Mouse (Mus musculus): ENCODE measurements around the gene Commd2. TPM values are rescaled to one million over a fixed set of nuclear protein-coding genes. Genes with fewer than 3 reads are reported as not detected.

The Commd2 gene
- polyA plus RNA-seq, 1 experiment from 2014 or later = 43.8 TPM

- Histone ChIP-seq H3K4me2 (no peak overlapping the region), H3K27ac (replicated peaks) (no peak overlapping the region), H3K4me1 (0 out of 2 replicates have a peak, but pooled peaks cover 4% of the 10 kb centered on the region), H3K36me3 (no peaks in the 10 kb centered on the region), H3K9me3 (no peaks in the 10 kb centered on the region), H3K27me3 (replicated peaks) (no peaks in the 10 kb centered on the region), H3K4me3 (no peak overlapping the region), H3K9ac (0 out of 2 replicates have a peak overlapping the region, but pooled peaks have one; percentile 7)
- ATAC-seq (ENCODE audit: extremely low read depth, insufficient number of reproducible peaks, low FRiP score, low TSS enrichment) = no peak
- 15% methylated on average over 6 of the region's 6 CpGs for WGBS
Measured at GRCm38 (mm10) chr3:57663731-57664130, 12.2 kb upstream of the Commd2 start.

DNA sequence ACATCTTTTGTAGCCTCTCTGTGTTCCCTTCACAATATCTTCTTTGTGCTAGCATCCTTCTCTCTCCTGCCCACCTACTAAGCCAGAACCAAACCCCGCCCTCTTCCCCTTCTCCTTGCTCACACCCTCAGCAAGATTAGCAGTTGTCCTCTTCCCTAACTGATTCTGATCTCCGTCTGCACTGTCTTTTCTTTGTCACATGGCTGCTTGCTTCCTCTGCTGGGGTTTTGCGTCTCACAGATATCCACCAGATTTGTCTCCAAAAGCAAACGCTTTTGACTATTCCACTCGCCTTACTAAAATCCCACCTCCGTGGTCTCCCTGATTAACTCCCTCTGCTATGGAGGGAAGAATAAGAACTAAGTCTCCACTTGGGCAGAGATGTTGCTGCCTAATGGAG is 7.1 kb upstream of the Commd2 start:
- ATAC-seq (ENCODE audit: extremely low read depth, insufficient number of reproducible peaks, low FRiP score, low TSS enrichment) = no peak

DNA sequence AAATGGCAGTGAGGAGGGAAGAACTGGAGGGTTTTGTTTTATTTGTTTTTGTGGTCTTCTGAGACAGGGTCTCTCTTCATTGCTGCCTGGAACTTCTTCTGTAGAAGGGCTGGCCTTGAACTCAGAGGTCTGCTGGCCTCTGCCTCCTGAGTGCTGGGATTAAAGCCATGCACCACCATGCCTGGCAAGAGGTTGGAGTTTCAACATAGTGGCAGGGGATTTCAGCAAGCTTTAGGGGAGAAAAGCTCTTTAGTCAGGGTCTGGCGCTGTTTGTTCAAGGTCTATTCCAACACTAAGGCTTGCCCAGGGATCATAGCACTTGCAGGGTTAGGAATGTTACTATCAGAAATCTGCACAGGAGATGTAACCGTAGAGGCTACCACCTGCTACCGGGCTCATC is 2.1 kb upstream of the Commd2 start:
- no peak overlapping the region for H3K27ac ChIP-seq (replicated peaks)
- no peak overlapping the region for H3K4me2 ChIP-seq
- 71% methylated on average over 3 of the region's 3 CpGs for WGBS
- H3K9ac ChIP-seq = no peak overlapping the region
- H3K36me3 ChIP-seq = peaks cover 10% of the 10 kb centered on the region
- H3K9me3 ChIP-seq = no peaks in the 10 kb centered on the region
- H3K27me3 ChIP-seq (replicated peaks) = no peaks in the 10 kb centered on the region
- H3K4me1 ChIP-seq = peaks cover 6% of the 10 kb centered on the region
- ATAC-seq (ENCODE audit: extremely low read depth, insufficient number of reproducible peaks, low FRiP score, low TSS enrichment) = no peak
- H3K4me3 ChIP-seq = no peak overlapping the region

More for the DNA sequence above, 7.1 kb upstream of the Commd2 start:
- Histone ChIP-seq H3K9ac (no peak overlapping the region), H3K4me3 (no peak overlapping the region), H3K36me3 (no peaks in the 10 kb centered on the region), H3K9me3 (no peaks in the 10 kb centered on the region), H3K4me1 (no peaks in the 10 kb centered on the region), H3K27me3 (replicated peaks) (no peaks in the 10 kb centered on the region), H3K4me2 (no peak overlapping the region), H3K27ac (replicated peaks) (no peak overlapping the region)
- 52% methylated on average over 6 of the region's 6 CpGs for WGBS

DNA sequence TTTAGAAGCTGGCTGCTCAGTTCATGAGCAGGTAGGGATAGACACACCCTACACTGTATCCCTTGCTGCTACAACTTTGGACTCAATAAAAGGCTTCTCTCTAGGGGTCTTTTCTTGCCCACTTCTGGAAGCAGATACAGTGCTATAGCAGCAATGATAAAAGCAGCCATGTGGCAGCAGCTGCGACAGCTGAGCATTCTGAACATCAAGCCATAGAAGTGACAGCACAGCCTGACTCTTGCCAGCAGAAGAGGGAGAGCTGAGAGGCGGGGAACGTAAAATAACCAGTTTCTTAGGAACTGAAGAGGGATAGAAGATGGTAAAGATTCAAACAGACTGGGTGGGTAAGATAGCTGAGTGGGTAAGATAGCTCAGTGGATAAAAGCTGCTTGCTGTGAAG is 970 bp upstream of the Commd2 start:
- Histone ChIP-seq H3K4me3 (no peak overlapping the region), H3K27ac (replicated peaks) (no peak overlapping the region), H3K9me3 (no peaks in the 10 kb centered on the region), H3K4me2 (no peak overlapping the region), H3K9ac (no peak overlapping the region), H3K27me3 (replicated peaks) (no peaks in the 10 kb centered on the region), H3K36me3 (peaks cover 13% of the 10 kb centered on the region), H3K4me1 (peaks cover 6% of the 10 kb centered on the region)
- no peak for ATAC-seq (ENCODE audit: extremely low read depth, insufficient number of reproducible peaks, low FRiP score, low TSS enrichment)
- 76% methylated on average over 3 of the region's 3 CpGs for WGBS

DNA sequence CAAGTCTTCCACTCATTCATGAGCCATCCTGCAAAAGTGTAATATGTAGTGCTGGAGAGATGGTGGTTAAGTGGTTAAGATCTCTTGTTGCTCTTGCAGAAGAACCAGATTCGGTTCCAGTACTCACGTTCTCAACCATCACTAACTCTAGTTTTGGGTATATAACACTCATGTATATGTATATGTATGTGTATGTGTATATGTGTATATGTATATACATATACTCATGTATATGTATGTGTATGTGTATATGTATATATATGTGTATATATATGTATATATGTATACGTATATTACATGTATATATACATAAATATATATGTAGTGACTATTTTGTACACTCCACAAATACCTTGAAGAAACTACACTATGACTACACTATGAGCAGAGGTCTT is 347 bp upstream of the Commd2 start:
- 65% methylated on average over 3 of the region's 3 CpGs for WGBS
- Histone ChIP-seq H3K4me3 (peak overlapping the region; percentile 87), H3K9ac (peak overlapping the region; percentile 94), H3K4me1 (peaks cover 6% of the 10 kb centered on the region), H3K4me2 (peak overlapping the region; percentile 78), H3K9me3 (no peaks in the 10 kb centered on the region), H3K27me3 (replicated peaks) (no peaks in the 10 kb centered on the region), H3K36me3 (peaks cover 16% of the 10 kb centered on the region), H3K27ac (replicated peaks) (no peak overlapping the region)
- no peak for ATAC-seq (ENCODE audit: extremely low read depth, insufficient number of reproducible peaks, low FRiP score, low TSS enrichment)

DNA sequence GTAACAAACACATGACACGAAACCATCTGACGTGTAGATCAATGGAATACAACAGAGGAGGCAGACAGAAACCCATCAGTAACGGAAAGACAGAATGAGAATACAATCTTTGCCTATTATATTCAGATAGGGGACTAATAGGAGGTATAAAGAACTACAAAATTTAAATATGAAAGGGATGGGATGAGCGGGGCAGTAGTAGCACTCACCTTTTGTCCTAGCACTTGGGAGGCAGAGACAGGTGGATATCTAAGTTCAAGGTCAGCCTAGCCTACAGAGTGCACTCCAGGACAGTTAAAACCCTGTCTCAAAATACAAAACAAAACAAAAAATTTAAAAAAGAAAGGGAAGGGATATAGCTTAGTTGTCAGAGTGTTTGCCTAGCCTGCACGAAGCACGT is 8.3 kb downstream of the Commd2 start:
- Histone ChIP-seq H3K27me3 (replicated peaks) (no peaks in the 10 kb centered on the region), H3K4me2 (no peak overlapping the region), H3K9me3 (no peaks in the 10 kb centered on the region), H3K4me3 (no peak overlapping the region), H3K36me3 (peaks cover 33% of the 10 kb centered on the region), H3K9ac (no peak overlapping the region), H3K4me1 (no peaks in the 10 kb centered on the region), H3K27ac (replicated peaks) (no peak overlapping the region)
- ATAC-seq (ENCODE audit: extremely low read depth, insufficient number of reproducible peaks, low FRiP score, low TSS enrichment) = no peak
- 87% methylated on average over 6 of the region's 6 CpGs for WGBS

DNA sequence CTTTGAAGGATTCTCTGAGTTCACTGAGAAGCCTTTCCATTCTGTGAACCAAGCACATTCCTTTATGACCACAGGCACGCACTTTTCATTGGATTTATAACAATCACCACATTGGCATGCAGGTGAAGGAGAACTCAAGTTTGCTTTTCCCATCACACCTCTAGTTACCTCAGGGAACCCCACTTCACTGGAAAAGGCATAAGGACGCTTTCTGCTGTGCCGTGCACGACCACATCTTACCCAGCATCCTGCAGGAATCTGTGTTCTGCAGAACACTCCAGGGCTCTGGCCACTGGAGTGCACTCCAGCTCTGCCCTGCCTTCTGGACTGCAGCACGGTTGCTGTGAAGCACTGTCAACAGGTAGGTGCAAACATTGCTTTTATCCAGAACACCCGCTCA is 13.9 kb downstream of the Commd2 start:
- Histone ChIP-seq H3K9ac (no peak overlapping the region), H3K4me3 (no peak overlapping the region), H3K27me3 (replicated peaks) (no peaks in the 10 kb centered on the region), H3K36me3 (no peaks in the 10 kb centered on the region), H3K9me3 (no peaks in the 10 kb centered on the region), H3K27ac (replicated peaks) (no peak overlapping the region), H3K4me1 (no peaks in the 10 kb centered on the region), H3K4me2 (no peak overlapping the region)
- WGBS = 56% methylated on average over 6 of the region's 6 CpGs
- no peak for ATAC-seq (ENCODE audit: extremely low read depth, insufficient number of reproducible peaks, low FRiP score, low TSS enrichment)

DNA sequence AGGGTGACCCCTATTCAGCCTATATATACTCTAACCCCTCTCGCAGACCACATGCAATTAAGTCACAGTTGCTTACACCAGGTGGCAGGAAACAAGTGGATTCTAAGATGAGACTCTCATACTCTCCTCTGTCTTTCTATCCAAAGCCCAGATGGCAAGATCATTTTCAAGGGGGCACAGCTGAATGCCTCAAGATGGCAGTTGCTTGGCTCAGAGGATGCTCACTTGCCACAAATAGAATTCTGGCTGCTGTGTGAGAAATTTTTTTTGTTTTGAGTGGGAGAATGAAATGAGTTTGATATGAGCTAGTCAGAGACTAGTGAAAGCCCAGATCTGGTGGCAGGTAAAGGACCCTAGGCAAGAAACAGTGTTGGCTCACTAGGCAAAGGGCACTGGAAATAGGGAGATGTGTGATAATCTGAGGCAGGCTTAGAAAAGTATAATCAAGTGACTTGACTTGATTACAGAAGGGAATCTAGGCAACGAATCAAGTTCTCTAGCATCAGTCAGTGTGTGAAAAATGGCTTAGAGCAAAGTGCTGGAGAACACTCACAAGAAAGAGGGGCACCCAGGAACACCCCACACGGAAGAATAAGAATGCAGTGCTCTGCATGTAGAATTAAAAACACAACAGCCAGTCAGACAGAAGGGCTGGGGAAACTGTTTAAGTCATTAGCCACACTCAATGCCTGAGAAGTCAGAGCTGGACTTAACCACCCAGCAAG is 16.6 kb downstream of the Commd2 start:
- 60% methylated on average over 3 of the region's 3 CpGs for WGBS
- Histone ChIP-seq H3K36me3 (no peaks in the 10 kb centered on the region), H3K4me2 (no peak overlapping the region), H3K4me3 (no peak overlapping the region), H3K9me3 (no peaks in the 10 kb centered on the region), H3K4me1 (no peaks in the 10 kb centered on the region), H3K27ac (replicated peaks) (no peak overlapping the region), H3K9ac (no peak overlapping the region), H3K27me3 (replicated peaks) (no peaks in the 10 kb centered on the region)
- ATAC-seq (ENCODE audit: extremely low read depth, insufficient number of reproducible peaks, low FRiP score, low TSS enrichment) = no peak

DNA sequence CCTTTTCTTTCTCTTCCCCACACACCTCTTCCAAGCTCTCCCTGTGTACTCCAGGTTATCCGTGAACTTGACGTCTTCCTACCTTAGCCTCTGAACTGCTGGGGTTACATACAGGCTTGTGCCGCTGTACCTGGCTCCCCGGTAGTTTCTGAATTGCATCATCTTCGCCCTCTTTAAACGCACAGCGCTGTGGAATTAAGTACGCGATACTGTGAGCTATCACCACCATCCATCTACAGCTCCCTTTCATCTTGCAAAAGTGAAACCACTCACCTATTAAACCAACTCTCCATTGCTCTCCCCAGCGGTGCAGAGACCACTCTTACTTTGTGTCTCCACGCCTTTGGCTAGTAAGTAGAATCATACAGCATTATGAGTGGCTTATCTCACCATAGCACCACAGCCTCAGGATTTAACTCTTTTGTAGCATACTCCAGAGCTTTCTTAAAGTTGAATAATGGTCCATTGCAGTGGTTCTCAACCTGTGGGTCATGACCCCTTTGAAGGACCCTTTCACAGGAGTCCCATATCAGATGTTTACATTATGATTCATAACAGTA is 24.5 kb downstream of the Commd2 start:
- no peak overlapping the region for H3K4me2 ChIP-seq
- H3K4me1 ChIP-seq = peaks cover 5% of the 10 kb centered on the region; the same call in 1 of the 2 replicates
- no peaks in the 10 kb centered on the region for H3K36me3 ChIP-seq
- H3K4me3 ChIP-seq = no peak overlapping the region
- H3K9ac ChIP-seq = no peak overlapping the region
- no peaks in the 10 kb centered on the region for H3K27me3 ChIP-seq (replicated peaks)
- 68% methylated on average over 10 of the region's 11 CpGs for WGBS
- no peak overlapping the region for H3K27ac ChIP-seq (replicated peaks)
- no peak for ATAC-seq (ENCODE audit: extremely low read depth, insufficient number of reproducible peaks, low FRiP score, low TSS enrichment)
- no peaks in the 10 kb centered on the region for H3K9me3 ChIP-seq

DNA sequence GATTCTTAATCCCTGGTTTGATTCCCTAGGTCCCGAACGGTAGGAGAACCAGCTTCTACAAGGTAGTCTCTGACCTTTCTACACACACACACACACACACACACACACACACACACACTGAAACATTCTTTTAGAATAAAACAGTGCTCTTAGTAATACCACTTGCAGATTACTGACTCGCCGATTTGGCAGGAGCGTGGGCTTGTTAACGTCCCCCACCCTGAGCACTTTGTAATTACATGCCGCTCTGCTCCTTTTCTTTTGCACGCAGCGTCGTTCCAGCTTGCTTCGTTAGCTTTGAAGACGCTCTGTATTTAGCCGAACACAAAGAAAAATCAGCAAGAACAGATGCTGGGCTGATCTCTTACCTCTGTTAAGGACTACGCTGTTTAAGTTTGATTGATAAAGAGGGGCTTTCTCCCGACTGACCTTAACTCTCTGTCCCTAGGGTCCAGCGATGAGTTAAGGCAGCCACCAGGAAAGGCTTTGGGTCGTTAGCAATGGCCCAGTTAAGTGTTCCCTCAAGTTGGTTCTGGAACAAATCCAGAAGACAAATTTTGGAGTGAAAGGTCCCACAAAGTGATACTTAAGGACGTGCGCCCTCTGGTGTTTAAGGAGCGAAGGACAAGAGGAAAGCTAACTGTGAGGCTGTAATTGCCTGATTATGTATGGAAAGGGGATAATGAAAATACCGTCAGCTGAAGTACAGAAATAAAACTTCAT is 26.1 kb downstream of the Commd2 start:
- H3K4me3 ChIP-seq = peak overlapping the region; percentile 49
- 35% methylated on average over 21 of the region's 21 CpGs for WGBS
- H3K27me3 ChIP-seq (replicated peaks) = no peaks in the 10 kb centered on the region
- H3K9me3 ChIP-seq = no peaks in the 10 kb centered on the region
- H3K4me1 ChIP-seq = peaks cover 5% of the 10 kb centered on the region; the same call in 1 of the 2 replicates
- peak overlapping the region; percentile 75 for H3K4me2 ChIP-seq
- H3K27ac ChIP-seq (replicated peaks) = peak overlapping the region; percentile 41; the same call in 1 of the 2 replicates
- H3K9ac ChIP-seq = peak overlapping the region; percentile 69
- H3K36me3 ChIP-seq = no peaks in the 10 kb centered on the region
- 0 out of 2 replicates have a peak, but pooled peaks have one; percentile 14 for ATAC-seq (ENCODE audit: extremely low read depth, insufficient number of reproducible peaks, low FRiP score, low TSS enrichment)

DNA sequence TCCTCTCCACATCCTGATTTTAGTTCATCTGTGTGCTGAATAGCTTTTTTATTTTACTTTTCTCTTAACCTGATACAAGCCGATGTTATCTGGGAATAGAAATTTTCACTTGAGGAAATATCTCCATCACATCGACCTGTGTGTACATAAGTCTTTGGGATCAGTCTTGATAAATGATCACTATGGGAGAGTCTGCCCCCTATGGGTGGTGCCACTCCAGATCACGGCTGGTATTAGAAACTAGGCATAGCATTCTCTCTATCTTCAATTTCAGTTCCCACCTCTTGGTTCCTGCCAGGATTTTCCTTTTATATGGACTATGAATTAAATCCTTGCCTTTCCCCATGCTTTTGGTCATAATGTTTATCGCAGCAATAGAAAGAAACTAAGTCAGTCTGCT is 31.8 kb downstream of the Commd2 start:
- Histone ChIP-seq H3K9ac (no peak overlapping the region), H3K27me3 (replicated peaks) (no peaks in the 10 kb centered on the region), H3K36me3 (no peaks in the 10 kb centered on the region), H3K4me3 (no peak overlapping the region), H3K4me2 (no peak overlapping the region), H3K9me3 (no peaks in the 10 kb centered on the region), H3K27ac (replicated peaks) (no peak overlapping the region), H3K4me1 (no peaks in the 10 kb centered on the region)
- ATAC-seq (ENCODE audit: extremely low read depth, insufficient number of reproducible peaks, low FRiP score, low TSS enrichment) = no peak
- 70% methylated on average over 4 of the region's 4 CpGs for WGBS
